Mouse (Mus musculus) heart, adult 2 months (tissue): ENCODE measurements around the gene Snrpb2. TPM values are rescaled to one million over a fixed set of nuclear protein-coding genes. Genes with fewer than 3 reads are reported as not detected.

Source experiments
- DNase-seq, 2 experiments: peaks; one replicate each; pipeline ENCODE4 v3.0.0; 2021
- H3K27ac ChIP-seq: fragments of 200-600 bp; 2 replicates; pipeline ENCODE4 v1.8.1; 2022
- H3K27me3 ChIP-seq: fragments of 200-500 bp; 2 replicates; pipeline ENCODE4 v1.6.1; 2012; ENCODE audit warnings: mild to moderate bottlenecking, low read length, inconsistent platforms, mixed read lengths; ENCODE audit not compliant: control insufficient read depth, insufficient read depth
- H3K36me3 ChIP-seq: fragments of 200-500 bp; 2 replicates; pipeline ENCODE4 v1.6.1; 2012; ENCODE audit warnings: low read length, inconsistent platforms; ENCODE audit not compliant: control insufficient read depth, insufficient read depth
- H3K4me1 ChIP-seq: fragments of 200-500 bp; 2 replicates; pipeline ENCODE4 v1.6.1; 2011; ENCODE audit warnings: low read length; ENCODE audit not compliant: control insufficient read depth, insufficient read depth
- H3K4me3 ChIP-seq: fragments of 200-600 bp; 2 replicates; pipeline ENCODE4 v1.8.1; 2022
- H3K79me2 ChIP-seq: fragments of 200-500 bp; replicated peaks from 2 replicates; pipeline ENCODE4 v1.6.1; 2012; ENCODE audit warnings: mild to moderate bottlenecking, inconsistent platforms, low read length, moderate library complexity, mixed read lengths; ENCODE audit not compliant: control insufficient read depth, insufficient read depth
- H3K9ac ChIP-seq: fragments of 200-500 bp; 2 replicates; pipeline ENCODE4 v1.6.1; 2012; ENCODE audit warnings: low read depth, mild to moderate bottlenecking, control low read depth, inconsistent platforms, low read length, mixed read lengths
- CTCF ChIP-seq: fragments of 200-600 bp; IDR thresholded peaks from 2 replicates; pipeline ENCODE4 v1.8.1; 2022; ENCODE audit warnings: antibody characterized with exemption, mild to moderate bottlenecking, moderate library complexity
- EP300 ChIP-seq: fragments of 200-500 bp; IDR thresholded peaks from 2 replicates; pipeline ENCODE4 v1.6.1; 2011; ENCODE audit warnings: low read depth, low read length, control low read depth; ENCODE audit not compliant: insufficient read depth
- POLR2A ChIP-seq: fragments of 200-500 bp; IDR thresholded peaks from 2 replicates; pipeline ENCODE4 v1.6.1; 2011; ENCODE audit warnings: mild to moderate bottlenecking, low read depth, low read length, control low read depth; ENCODE audit not compliant: insufficient read depth
- WGBS: fragments of 180-500 bp; shearing (Covaris S2); methylation state at CpG from one replicate; pipeline ENCODE4 v1.1.7; 2018; 5-methylcytosine and 5-hydroxymethylcytosine counted together
- intact Hi-C: fragments of 180-260 bp; cut with DNase I; formaldehyde crosslinking; loops from one replicate; pipeline ENCODE4 v1.15.1; 2025
- polyA plus RNA-seq: library from polyadenylated mRNA; depleted of rRNA; stranded (reverse); fragments of >200 nt; gene quantifications from 2 replicates; pipeline ENCODE4 v1.2.3, GENCODE M21; 2012
- total RNA-seq, 2 experiments: library from RNA; stranded (reverse); gene quantifications; 2 replicates each; pipeline ENCODE4 v1.2.3; 2021

Gene Snrpb2
- total and polyA plus RNA-seq, 3 experiments: 3.9 to 21.2 (median 20.6) TPM

- no peaks in the 10 kb centered on the region for H3K36me3 ChIP-seq
- intact Hi-C loops: no loop called here
- no peaks in the 10 kb centered on the region for H3K79me2 ChIP-seq
- TF ChIP-seq CTCF (no peak), POLR2A (no peak), EP300 (no peak)
- no peaks in the 10 kb centered on the region for H3K4me1 ChIP-seq
- no peak overlapping the region for H3K4me3 ChIP-seq
- DNase-seq: no peak
- no peaks in the 10 kb centered on the region for H3K27me3 ChIP-seq
- H3K9ac ChIP-seq: no peak overlapping the region
- no peak overlapping the region for H3K27ac ChIP-seq
Observed at GRCm38 (mm10) chr2:143055251-143055650, 7.6 kb upstream of the Snrpb2 start.

GRCm38 (mm10) chr2:143056736-143057135 is 6.1 kb upstream of the Snrpb2 start:
- Histone ChIP-seq H3K79me2 (no peaks in the 10 kb centered on the region), H3K4me1 (no peaks in the 10 kb centered on the region), H3K9ac (no peak overlapping the region), H3K27ac (no peak overlapping the region), H3K36me3 (no peaks in the 10 kb centered on the region), H3K27me3 (no peaks in the 10 kb centered on the region), H3K4me3 (no peak overlapping the region)
- no peak for DNase-seq
- TF ChIP-seq POLR2A (no peak), EP300 (no peak), CTCF (no peak)
- WGBS: 69% methylated on average over 5 of the region's 5 CpGs
- intact Hi-C loops: no loop called here

- peak overlapping the region; percentile 41; the same call in 1 of the 2 replicates for H3K9ac ChIP-seq
- H3K4me3 ChIP-seq: peak overlapping the region; percentile 99
- H3K27ac ChIP-seq: peak overlapping the region; percentile 82
- peaks cover 16% of the 10 kb centered on the region for H3K36me3 ChIP-seq
- WGBS: 49% methylated on average over 6 of the region's 6 CpGs
- intact Hi-C loops: loop anchor here (2.0 to 10.0 kb wide), 2 partner anchors 162 to 188 kb away; partner anchors contain the start of gene Kif16b
- no peaks in the 10 kb centered on the region for H3K27me3 ChIP-seq
- peaks cover 4% of the 10 kb centered on the region for H3K79me2 ChIP-seq
- TF ChIP-seq EP300: no peak
- TF ChIP-seq CTCF: no peak
- TF ChIP-seq POLR2A: no peak
- peaks cover 5% of the 10 kb centered on the region for H3K4me1 ChIP-seq
- DNase-seq: no peak
Observed at GRCm38 (mm10) chr2:143062432-143062811, 417 bp upstream of the Snrpb2 start.

GRCm38 (mm10) chr2:143065914-143066313 is 3.1 kb downstream of the Snrpb2 start:
- TF ChIP-seq CTCF (no peak), POLR2A (no peak), EP300 (no peak)
- no peak overlapping the region for H3K27ac ChIP-seq
- peak in 1 of 2 experiments; percentile 3 for DNase-seq
- no peak overlapping the region for H3K9ac ChIP-seq
- H3K4me3 ChIP-seq: no peak overlapping the region
- peaks cover 19% of the 10 kb centered on the region for H3K36me3 ChIP-seq
- no peaks in the 10 kb centered on the region for H3K27me3 ChIP-seq
- H3K4me1 ChIP-seq: peaks cover 5% of the 10 kb centered on the region
- intact Hi-C loops: loop anchor here (10.0 kb wide), 1 partner anchor 191 kb away; no protein-coding TSS in a partner anchor
- H3K79me2 ChIP-seq: peaks cover 4% of the 10 kb centered on the region
- WGBS: 48% methylated on average over 3 of the region's 3 CpGs

- peaks cover 1% of the 10 kb centered on the region; the same call in 1 of the 2 replicates for H3K4me1 ChIP-seq
- DNase-seq: no peak
- H3K27ac ChIP-seq: no peak within 1 kb of the TSS
- intact Hi-C loops: no loop called here
- 50% methylated on average over 8 of the region's 8 CpGs for WGBS
- H3K27me3 ChIP-seq: no peaks in the 10 kb centered on the region
- H3K4me3 ChIP-seq: no peak within 1 kb of the TSS
- H3K36me3 ChIP-seq: no peaks in the 10 kb centered on the region
- no peak within 1 kb of the TSS for H3K9ac ChIP-seq
- H3K79me2 ChIP-seq: no peaks in the 10 kb centered on the region
- TF ChIP-seq POLR2A (no peak), EP300 (no peak), CTCF (no peak)
Observed at GRCm38 (mm10) chr2:143078198-143078851, 15.5 kb downstream of the Snrpb2 start, which contains the start of gene Otor. Gene Otor (plus strand): TSS chr2:143078473.

GRCm38 (mm10) chr2:143081693-143082092 is 18.9 kb downstream of the Snrpb2 start:
- intact Hi-C loops: loop anchor here (10.0 kb wide), 1 partner anchor 117 kb away; no protein-coding TSS in a partner anchor
- no peaks in the 10 kb centered on the region for H3K36me3 ChIP-seq
- H3K4me3 ChIP-seq: no peak overlapping the region; the same call in 1 of the 2 replicates
- TF ChIP-seq POLR2A (no peak), EP300 (no peak), CTCF (no peak)
- no peaks in the 10 kb centered on the region for H3K79me2 ChIP-seq
- H3K27me3 ChIP-seq: no peaks in the 10 kb centered on the region
- DNase-seq: peak in 1 of 2 experiments; percentile 17
- no peak overlapping the region for H3K27ac ChIP-seq
- H3K4me1 ChIP-seq: peaks cover 1% of the 10 kb centered on the region; the same call in 1 of the 2 replicates
- 17% methylated on average over 3 of the region's 3 CpGs for WGBS
- H3K9ac ChIP-seq: no peak overlapping the region
